Mouse (Mus musculus) neutrophil, adult 59 days (primary cell): ENCODE results near the gene Mob4. TPM values are rescaled to one million over a fixed set of nuclear protein-coding genes. Genes with fewer than 3 reads are reported as not detected.

ENCODE experiments used
- total RNA-seq, 2 experiments: library from RNA; stranded (reverse); gene quantifications; 1 replicate in 1 of 2; 2 replicates in 1 of 2; pipeline ENCODE4 v1.2.4; 2023

Mob4 gene
- total RNA-seq, result 10 to 100 TPM; 44.1 to 49.9 TPM

DNA sequence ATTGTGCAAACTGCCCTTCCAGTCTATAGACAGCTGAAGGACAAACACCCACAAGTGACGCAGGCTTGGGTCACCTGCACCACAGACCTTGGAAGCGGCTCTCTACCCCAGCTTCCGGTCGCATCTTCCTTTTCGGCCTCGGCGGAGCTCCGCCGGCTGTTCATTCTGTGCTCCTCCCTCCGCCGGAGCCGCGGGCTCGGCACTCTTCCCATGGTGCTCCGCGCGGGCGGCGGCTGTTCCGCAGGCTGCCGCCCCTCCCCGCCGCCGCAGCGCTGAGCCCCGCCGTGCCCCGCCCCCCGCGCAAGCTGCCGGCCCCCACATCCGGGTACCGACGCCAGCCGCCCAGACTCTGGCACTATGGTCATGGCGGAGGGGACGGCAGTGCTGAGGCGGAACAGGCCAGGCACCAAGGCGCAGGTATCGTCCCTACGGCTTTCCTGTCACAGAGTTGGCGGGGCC, at the start of gene Mob4:
Gene Mob4 (plus strand): TSS at position 289 of the 459 bp plus-strand sequence.

DNA sequence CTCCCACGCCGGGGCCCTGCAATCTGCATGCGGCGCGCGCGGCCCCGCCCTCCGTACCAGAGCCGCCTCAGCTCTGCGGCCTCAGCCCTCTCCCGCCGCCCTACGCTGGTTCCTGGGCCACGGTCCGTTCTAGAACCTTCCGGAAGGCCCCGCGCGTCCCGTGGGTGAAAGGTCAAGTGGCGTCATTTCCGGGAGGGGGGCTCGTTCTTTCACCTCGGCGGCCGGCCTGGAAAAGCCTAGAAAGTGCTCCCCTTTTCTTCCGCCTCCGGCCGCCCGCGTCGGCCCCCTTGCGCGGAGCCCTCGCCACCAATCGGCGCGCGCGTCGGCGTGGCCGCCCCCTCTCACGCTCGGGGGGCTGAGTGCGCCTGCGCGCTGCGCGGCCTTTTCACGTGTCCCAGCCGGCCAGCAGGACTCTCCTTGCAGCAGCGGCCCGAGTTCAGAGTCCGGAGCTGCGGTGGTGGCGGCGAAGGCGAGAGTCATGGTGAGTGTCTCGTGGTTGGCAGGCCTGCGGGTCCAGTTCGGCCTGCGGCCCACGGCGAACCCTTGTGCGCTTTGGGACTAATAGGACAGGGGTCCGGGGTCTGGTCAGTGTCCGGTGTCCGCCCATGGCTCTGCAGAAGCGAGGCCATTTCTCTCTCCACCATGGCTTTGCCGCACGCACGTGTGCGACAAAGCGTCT, 43.0 kb upstream of the Mob4 start, which contains the start of the genes Hspe1 and Hspd1:
Gene Hspe1 (plus strand): TSS at position 201 of the 679 bp plus-strand sequence.
Gene Hspd1 (minus strand): TSS at position 312 of the 679 bp plus-strand sequence.

Other genes starting within 250 kb of the Mob4 start
- gene Ankrd44, start 204.8 kb upstream of the Mob4 start, total RNA-seq, result 100 to 1,000 TPM; 279 to 285 TPM
- 100 to 1,000 TPM; 221 to 233 TPM for gene Sf3b1, start 103.8 kb upstream of the Mob4 start, total RNA-seq
- 10 to 100 TPM; 29.8 to 31.7 TPM for gene Coq10b, start 78.5 kb upstream of the Mob4 start, total RNA-seq
- gene Hspe1, start 43.1 kb upstream of the Mob4 start, total RNA-seq, result 10 to 100 TPM; 27.5 to 38.3 TPM
- 10 to 100 TPM; 48.2 to 51.4 TPM for gene Hspd1, start 43.0 kb upstream of the Mob4 start, total RNA-seq
- gene Rftn2, start 95.6 kb downstream of the Mob4 start, total RNA-seq, result 1 to 10 TPM in 1 of 2 experiments, under 1 TPM in 1; 0.40 to 1.1 TPM
- 1 to 10 TPM; 1.8 to 2.1 TPM for gene Mars2, start 105.9 kb downstream of the Mob4 start, total RNA-seq
- not detected for gene Boll, start 232.2 kb downstream of the Mob4 start, total RNA-seq